Mouse (Mus musculus): ENCODE measurements around the gene Shroom3.

The Shroom3 gene

GRCm38 (mm10) chr5:92983942-92984341, 300.7 kb downstream of the Shroom3 start:
- no peak for DNase-seq

DNA sequence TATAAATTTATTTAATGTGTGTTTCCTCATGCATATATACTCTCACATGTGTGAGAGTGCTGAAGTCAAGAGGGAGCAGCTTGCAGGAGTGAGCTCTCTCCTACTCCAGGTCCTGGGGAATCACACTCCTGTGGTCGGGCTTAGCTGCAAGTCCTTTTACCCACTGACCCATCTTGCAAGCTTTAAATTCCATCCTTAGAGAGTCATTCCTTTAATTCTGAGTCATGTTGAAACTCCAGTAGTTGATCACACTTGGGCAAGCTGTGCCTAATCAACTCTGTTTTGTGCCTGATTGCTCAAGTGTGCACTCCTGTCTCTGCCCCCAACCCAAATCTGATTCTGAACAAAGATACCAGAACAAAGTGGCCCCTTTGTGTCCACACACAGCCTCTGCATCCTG, 301.5 kb downstream of the Shroom3 start:
- DNase-seq: no peak

DNA sequence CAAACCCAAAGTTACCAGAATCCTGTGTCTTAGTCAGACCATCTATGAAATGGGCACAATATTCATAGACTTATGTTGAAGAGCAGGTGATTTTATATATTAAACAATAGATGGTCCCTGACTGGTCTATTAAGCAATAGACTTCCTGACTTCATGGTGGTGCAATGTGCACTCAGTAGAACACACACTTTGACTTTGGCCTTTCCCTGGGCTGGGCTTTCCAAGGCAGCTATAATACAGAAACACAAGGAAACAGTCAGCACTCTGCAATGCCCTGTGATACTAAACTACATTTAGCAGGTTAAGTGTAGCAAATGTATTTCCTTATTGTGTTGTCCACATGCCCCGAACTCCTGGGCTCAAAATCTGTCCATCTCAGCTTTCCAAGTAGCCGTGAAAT, 302.2 kb downstream of the Shroom3 start:
- no peak for DNase-seq

- DNase-seq: no peak
These were observed 303.7 kb downstream of the Shroom3 start for GRCm38 (mm10) chr5:92986651-92987610.

DNA sequence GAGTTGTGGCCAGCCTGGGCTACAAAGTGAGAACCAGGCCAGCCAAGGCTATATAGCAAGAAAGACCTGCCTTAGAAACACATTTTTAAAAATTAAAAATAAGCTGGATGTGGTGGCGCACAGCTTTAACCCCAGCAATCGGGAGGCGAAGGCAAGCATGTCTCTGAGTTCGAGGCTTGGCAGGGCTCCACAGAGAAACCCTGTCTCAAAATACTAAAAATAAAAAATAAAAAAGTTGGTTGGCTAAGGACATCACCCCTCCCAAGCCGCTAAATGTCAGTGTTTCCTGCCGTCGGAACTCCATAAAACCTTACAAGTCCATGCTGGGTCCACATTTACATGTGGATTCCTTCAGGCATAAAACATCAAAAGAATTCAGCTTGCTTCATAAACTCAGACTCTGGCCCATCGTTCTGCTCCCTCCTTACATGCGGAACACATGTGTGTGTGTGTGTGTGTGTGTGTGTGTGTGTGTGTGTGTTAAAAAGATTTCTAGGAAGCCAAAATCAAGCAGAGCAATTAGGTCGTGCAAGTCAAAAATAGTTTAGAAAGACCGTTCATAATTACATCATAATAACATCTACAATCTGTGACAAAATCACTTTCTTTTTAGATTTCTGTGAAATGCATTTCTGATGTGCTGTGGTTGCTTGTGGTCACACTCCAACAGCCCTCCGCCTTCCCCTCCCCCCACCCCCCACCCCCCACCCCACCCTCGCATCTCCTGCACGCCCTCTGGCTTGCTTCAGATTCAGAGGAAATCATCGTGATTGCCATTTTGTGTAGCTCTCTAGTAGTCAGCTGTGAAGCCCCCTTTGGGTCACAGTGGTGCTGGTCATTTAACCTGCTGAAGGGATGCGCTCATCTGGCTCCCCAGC, 304.9 kb downstream of the Shroom3 start:
- peak; percentile 16 for DNase-seq

DNA sequence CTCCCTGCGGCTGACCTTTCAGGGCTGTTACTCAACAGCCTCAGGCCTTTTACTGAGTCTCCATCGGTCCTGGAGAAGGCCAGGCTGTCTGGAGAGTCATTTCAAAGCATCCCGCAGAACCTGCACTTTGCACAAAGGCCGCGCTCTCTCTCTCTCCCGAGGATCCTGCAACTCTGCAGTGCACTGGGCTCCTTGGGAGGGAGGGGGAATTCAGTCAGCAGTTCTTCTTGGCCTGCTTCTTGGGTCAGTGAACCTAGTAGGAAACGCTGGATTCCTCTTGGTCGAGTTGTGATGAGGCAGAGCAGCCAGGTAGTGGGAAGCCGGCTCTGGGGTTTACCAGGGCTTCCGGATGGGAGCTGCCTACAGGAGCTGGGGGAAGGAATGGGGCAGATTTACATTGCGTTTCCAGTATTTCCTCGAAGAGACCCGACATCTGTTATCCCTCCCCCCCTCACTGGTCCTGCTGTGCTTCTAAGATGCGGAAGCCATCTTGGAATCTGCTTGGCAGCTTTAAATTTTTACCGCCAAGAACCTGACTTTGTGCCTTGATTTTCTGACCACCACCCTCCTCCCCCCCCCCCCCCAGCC, 305.6 kb downstream of the Shroom3 start:
- no peak for DNase-seq

DNA sequence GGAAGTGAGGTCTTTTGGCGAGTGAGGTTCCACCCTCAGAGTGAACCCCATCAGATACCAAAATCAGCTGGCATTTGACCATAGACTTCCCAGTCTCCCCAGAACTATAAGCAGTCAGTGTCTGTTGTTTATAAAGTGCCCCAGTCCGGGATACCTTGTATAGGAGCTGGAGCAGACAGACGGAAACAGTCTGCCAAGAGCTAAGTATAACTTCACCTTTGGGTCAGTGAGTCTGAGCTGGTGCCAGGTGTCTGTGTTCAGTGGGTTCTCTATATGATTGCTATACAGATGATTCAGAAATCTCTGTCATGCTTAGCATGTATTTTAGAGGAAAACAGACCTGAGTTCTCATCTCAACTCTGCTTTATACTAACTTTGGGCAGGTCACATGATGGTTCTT, 308.9 kb downstream of the Shroom3 start:
- no peak for DNase-seq

- DNase-seq: no peak
These were observed 311.1 kb downstream of the Shroom3 start for GRCm38 (mm10) chr5:92994309-92994708.

DNA sequence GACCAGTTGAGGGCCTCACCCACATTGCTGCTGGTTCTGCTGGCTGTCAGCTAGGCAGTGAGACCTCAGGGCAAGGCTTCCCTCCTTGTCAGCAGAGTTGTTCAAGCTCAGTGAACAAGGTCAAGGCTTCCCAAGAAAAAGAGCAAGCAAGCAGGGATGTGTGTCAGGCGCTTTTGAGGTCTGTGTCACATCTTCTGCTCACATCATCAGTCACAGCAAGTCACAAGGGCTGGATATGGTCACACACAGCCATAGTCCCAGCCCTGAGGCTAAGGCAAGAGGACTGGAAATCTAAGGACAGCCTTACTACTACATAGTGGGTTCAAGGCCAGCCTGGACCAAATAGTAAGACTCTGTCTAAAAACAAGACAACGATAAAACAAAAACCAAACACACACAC, 311.6 kb downstream of the Shroom3 start:
- DNase-seq: peak; percentile 47

DNA sequence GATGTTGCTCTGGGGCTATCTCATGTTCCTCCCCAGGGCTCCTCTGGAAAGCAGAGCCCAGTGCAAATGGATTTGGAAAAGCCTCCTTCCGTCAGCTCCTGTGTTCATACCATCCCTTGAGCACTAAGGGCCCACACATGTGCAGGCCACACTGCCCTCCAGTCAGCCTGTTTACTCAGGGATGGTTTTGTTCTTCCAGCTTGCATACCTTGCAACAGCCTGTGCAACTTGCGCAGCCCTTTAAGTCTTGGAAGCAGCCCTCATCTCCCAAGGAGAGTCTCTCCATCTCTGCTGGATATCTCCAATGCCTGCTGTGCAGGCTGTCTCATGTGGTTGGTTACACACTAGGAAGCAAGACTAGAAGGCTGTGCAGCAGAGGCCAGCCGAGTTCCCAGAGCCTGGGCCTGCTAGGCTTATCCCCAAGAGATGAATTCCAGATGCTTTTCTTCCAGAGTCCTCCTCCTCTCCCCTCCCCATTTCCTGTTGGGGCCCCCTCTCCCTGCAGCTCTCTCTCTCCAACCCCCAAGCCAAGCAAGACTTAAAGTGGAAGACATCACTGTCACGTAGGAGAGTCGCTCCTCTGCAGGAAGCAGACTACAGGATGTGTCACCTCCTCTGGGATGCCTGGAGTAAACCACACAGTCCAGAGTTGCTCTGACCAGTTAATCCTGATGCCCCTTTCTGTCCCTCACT, 314.3 kb downstream of the Shroom3 start:
- peak; percentile 78 for DNase-seq

GRCm38 (mm10) chr5:92998494-92999016, 315.3 kb downstream of the Shroom3 start:
- no peak for DNase-seq

GRCm38 (mm10) chr5:93000060-93000459, 316.8 kb downstream of the Shroom3 start:
- no peak for DNase-seq

- DNase-seq: peak; percentile 78
These were observed 317.8 kb downstream of the Shroom3 start for GRCm38 (mm10) chr5:93000774-93001757.

DNA sequence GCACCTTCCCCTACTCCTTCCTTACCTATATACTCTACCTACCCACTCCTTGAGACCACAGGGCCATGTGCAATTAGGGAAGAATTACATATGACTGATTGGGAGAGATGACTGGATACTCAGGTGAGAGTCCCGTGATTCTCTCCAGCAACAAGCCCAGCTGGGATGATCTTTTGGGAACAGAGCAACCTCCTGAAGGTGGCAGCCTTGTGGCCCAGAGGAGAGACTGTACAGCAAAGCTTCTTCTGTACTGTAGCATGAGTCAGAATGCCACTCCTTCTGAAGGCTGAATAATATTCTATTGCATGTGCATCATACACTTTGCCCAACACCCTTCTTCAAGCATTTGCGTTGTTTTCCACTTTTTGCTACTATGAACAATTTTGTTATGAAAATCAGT, 319.4 kb downstream of the Shroom3 start:
- no peak for DNase-seq

DNA sequence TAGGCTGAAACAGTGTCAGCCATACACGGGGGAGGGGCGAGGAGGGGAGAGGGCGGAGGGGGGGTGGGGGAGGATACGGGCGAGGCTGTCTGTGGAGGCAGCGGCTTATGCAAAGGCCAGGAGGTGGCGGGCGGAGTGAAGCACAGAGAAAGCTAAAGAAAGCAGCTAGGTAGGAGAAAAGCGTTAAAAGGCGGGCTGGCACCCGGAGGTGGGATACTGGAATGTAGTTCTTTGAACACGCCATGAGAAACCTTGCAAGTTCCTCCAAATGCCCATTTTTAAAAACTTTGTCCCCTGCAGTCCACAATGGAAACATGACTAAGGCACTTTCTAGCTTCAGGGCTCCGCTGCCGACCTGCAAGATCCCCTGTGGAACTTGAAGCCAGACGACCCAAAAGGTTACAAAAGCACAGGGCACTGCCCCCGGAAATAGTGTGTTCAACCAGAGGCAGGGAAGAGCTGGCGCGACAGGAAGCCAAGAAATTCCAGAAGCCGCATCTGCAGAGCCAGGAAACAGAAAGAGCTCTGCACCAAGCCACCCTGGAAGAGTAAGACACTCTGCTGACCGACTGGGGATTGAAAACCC, 322.1 kb downstream of the Shroom3 start:
- DNase-seq: peak; percentile 67

DNA sequence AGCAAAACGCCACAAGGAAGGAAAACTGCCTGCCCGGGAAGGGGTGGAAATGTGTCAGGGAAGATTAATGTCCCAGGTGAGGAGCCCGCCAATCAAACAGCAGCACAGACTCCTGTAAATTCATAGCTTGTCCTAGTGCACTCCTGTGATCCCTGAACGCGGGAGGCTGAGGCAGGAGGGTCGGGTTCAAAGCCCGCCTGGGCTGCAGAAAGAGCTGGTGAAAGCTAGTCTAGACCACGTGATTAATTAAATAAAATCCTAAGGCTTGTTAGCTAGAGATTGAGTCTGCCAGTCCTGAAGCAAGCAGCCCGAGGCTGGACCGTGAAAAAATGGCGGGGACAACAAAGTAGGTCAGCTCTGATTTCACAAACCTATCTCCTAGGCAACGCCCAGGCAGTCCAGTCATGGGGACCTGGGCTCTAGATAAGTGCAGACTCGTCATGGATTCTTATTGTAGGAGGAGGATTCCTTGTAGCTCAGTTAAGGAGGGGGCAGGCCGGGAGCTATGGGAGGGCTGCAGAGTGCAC, 322.6 kb downstream of the Shroom3 start:
- DNase-seq: peak; percentile 36

- no peak for DNase-seq
These were observed 325.0 kb downstream of the Shroom3 start for GRCm38 (mm10) chr5:93008256-93008655.
